17 mouse cellular contexts compared by ENCODE assay signal in genomic region chr3:152688532-152688931, GRCm38 (mm10). TPM values are rescaled to one million over a fixed set of nuclear protein-coding genes. Genes with fewer than 3 reads are reported as not detected.
"Had no signal": no experiment of that assay in that cellular context is flagged by ENCODE, and none has a peak within 500 bp of the region (broad histone marks: within the 10 kb centered on the region; RNA-seq: fewer than 3 reads in every experiment).

No protein-coding gene starts in this region.

- H3K4me3 ChIP-seq: intestine, embryonic 15.5 days; limb, embryonic 15.5 days; liver, embryonic 12.5 days; midbrain, embryonic 10.5 days; myocyte; neural tube, embryonic 15.5 days had no signal

- H3K4me1 ChIP-seq: intestine, embryonic 15.5 days; limb, embryonic 15.5 days; liver, embryonic 12.5 days; midbrain, embryonic 10.5 days; neural tube, embryonic 15.5 days had no signal

- H3K27ac ChIP-seq: intestine, embryonic 15.5 days; limb, embryonic 15.5 days; liver, embryonic 12.5 days; midbrain, embryonic 10.5 days; neural tube, embryonic 15.5 days had no signal

- H3K36me3 ChIP-seq: intestine, embryonic 15.5 days; limb, embryonic 15.5 days; liver, embryonic 12.5 days; midbrain, embryonic 10.5 days; neural tube, embryonic 15.5 days had no signal

- DNase-seq: layer of hippocampus, adult 9-11 months; layer of hippocampus, postnatal 36 days; lung, embryonic 14.5 days; lung, postnatal 10 days; lung, postnatal 4 days; midbrain, embryonic 14.5 days; right cerebral cortex, adult 18-20 months; right cerebral cortex, postnatal 25 days; thymus, postnatal 36 days had no signal

- H3K27me3 ChIP-seq: intestine, embryonic 15.5 days; limb, embryonic 15.5 days; liver, embryonic 12.5 days; neural tube, embryonic 15.5 days had no signal

RNA-seq across cellular contexts. Expression of gene Ak5, which starts 20.4 kb away (rescaled TPM):
- total RNA-seq: megakaryocyte, adult 5-6 weeks had no signal
- polyA plus RNA-seq: small intestine, adult 2 months had no signal
